Mouse (Mus musculus): ENCODE measurements at regions not wholly inside any gene's neighbourhood (a gene's known extent, or its start where the extent isn't known, plus 50 kb on each side); places are given as distances from the start of the nearest gene placed in this dataset.

- TF ChIP-seq ZNF384 (IDR thresholded peaks at IDR 0.05; ENCODE audit: low read depth, low read length) (no peak), JUND (conservative IDR thresholded peaks at IDR 0.05; ENCODE audit: low read depth, low read length) (no peak), HCFC1 (IDR thresholded peaks at IDR 0.05; ENCODE audit: low read depth, low read length) (no peak), MAX (IDR thresholded peaks at IDR 0.05; ENCODE audit: low read length) (no peak), ZMIZ1 (IDR thresholded peaks at IDR 0.05; ENCODE audit: low read depth, low read length) (no peak), CTCF (conservative IDR thresholded peaks at IDR 0.05 in 1 of 2, IDR thresholded peaks at IDR 0.05 in 1 of 2; ENCODE audit: low read depth in 2 of 2, low read length in 2 of 2) (no peak), MAFK (IDR thresholded peaks at IDR 0.05; ENCODE audit: insufficient replicate concordance, low read length) (no peak), ETS1 (conservative IDR thresholded peaks at IDR 0.05; ENCODE audit: low read depth, low read length) (no peak), NRF1 (IDR thresholded peaks at IDR 0.05; ENCODE audit: low read depth, low read length) (no peak)
Measured at GRCm38 (mm10) chr19:59523356-59523755, 65.2 kb downstream of the Emx2 start.
